Mouse (Mus musculus) megakaryocyte-erythroid progenitor cell, adult 5 weeks (primary cell): ENCODE results near the gene Olfr95. TPM values are rescaled to one million over a fixed set of nuclear protein-coding genes. Genes with fewer than 3 reads are reported as not detected.

Source experiments
- polyA plus RNA-seq: library from polyadenylated mRNA; stranded (reverse); fragments of >175 nt; gene quantifications from 2 replicates; pipeline ENCODE4 v1.2.3, GENCODE M21; 2012

Gene Olfr95
- polyA plus RNA-seq, result 0.02 TPM in 1 of 2 replicates, not detected in the other

GRCm38 (mm10) chr17:37213018-37213417 is at the start of gene Olfr95:
TSS of gene Olfr95 (minus strand) at chr17:37213118.

GRCm38 (mm10) chr17:37237230-37237629 is 24.3 kb upstream of the Olfr95 start, which contains the start of gene Olfr97:
TSS of gene Olfr97 (minus strand) at chr17:37237330.

GRCm38 (mm10) chr17:37219846-37220245 is 6.9 kb upstream of the Olfr95 start, which contains the start of gene Olfr96:
TSS of gene Olfr96 (plus strand) at chr17:37220146.

GRCm38 (mm10) chr17:37200894-37201293 is 12.0 kb downstream of the Olfr95 start, which contains the start of gene Olfr94:
TSS of gene Olfr94 (minus strand) at chr17:37200994.

GRCm38 (mm10) chr17:37193656-37194055 is 19.3 kb downstream of the Olfr95 start, which contains the start of gene Ubd:
TSS of gene Ubd (plus strand) at chr17:37193892.

GRCm38 (mm10) chr17:37161394-37161793 is 51.5 kb downstream of the Olfr95 start, which contains the start of gene Olfr93:
TSS of gene Olfr93 (minus strand) at chr17:37161494.

Other genes starting within 250 kb of the Olfr95 start
- gene 2410137M14Rik, start 231.9 kb downstream of the Olfr95 start, polyA plus RNA-seq, result not detected in 2 replicates
- gene H2-M5, start 223.6 kb downstream of the Olfr95 start, polyA plus RNA-seq, result 0.12 TPM in 1 of 2 replicates, not detected in the other
- 0.46 and 0.68 TPM in 2 replicates for gene Zfp57, start 212.0 kb downstream of the Olfr95 start, polyA plus RNA-seq
- gene Mog, start 189.7 kb downstream of the Olfr95 start, polyA plus RNA-seq, result not detected in 2 replicates
- 35.7 and 37.7 TPM in 2 replicates for gene Gabbr1, start 167.2 kb downstream of the Olfr95 start, polyA plus RNA-seq
- gene Olfr90, start 124.6 kb downstream of the Olfr95 start, polyA plus RNA-seq, result not detected in 2 replicates
- not detected in 2 replicates for gene Olfr91, start 114.8 kb downstream of the Olfr95 start, polyA plus RNA-seq
- gene Olfr92, start 93.0 kb downstream of the Olfr95 start, polyA plus RNA-seq, result not detected in 2 replicates
- gene Olfr93, start 51.6 kb downstream of the Olfr95 start, polyA plus RNA-seq, result not detected in 2 replicates
- gene Ubd, start 19.2 kb downstream of the Olfr95 start, polyA plus RNA-seq, result not detected in 2 replicates
- gene Olfr94, start 12.1 kb downstream of the Olfr95 start, polyA plus RNA-seq, result not detected in 2 replicates
- gene Olfr96, start 7.0 kb upstream of the Olfr95 start, polyA plus RNA-seq, result not detected in 2 replicates
- not detected in 2 replicates for gene Olfr97, start 24.2 kb upstream of the Olfr95 start, polyA plus RNA-seq
- not detected in 2 replicates for gene Olfr98, start 50.6 kb upstream of the Olfr95 start, polyA plus RNA-seq
- 1.8 and 2.2 TPM in 2 replicates for gene H2-M3, start 57.1 kb upstream of the Olfr95 start, polyA plus RNA-seq
- gene Olfr99, start 70.3 kb upstream of the Olfr95 start, polyA plus RNA-seq, result not detected in 2 replicates
- gene Olfr101, start 91.2 kb upstream of the Olfr95 start, polyA plus RNA-seq, result not detected in 2 replicates
- not detected in 2 replicates for gene Olfr102, start 103.9 kb upstream of the Olfr95 start, polyA plus RNA-seq
- gene Olfr103, start 126.6 kb upstream of the Olfr95 start, polyA plus RNA-seq, result not detected in 2 replicates
- not detected in 2 replicates for gene Olfr104-ps, start 146.5 kb upstream of the Olfr95 start, polyA plus RNA-seq
- 0.03 TPM in 1 of 2 replicates, not detected in the other for gene Olfr105-ps, start 165.9 kb upstream of the Olfr95 start, polyA plus RNA-seq
- gene Olfr106-ps, start 177.3 kb upstream of the Olfr95 start, polyA plus RNA-seq, result not detected in 2 replicates
- gene Olfr107, start 186.1 kb upstream of the Olfr95 start, polyA plus RNA-seq, result not detected in 2 replicates
- gene Olfr108, start 232.4 kb upstream of the Olfr95 start, polyA plus RNA-seq, result not detected in 2 replicates
- not detected in 2 replicates for gene Olfr109, start 245.8 kb upstream of the Olfr95 start, polyA plus RNA-seq